Mouse (Mus musculus): Measurements from ENCODE around the gene Ptpn14. TPM values are rescaled to one million over a fixed set of nuclear protein-coding genes. Genes with fewer than 3 reads are reported as not detected.

Gene Ptpn14
- polyA plus RNA-seq, 1 experiment = 0.50 TPM

GRCm38 (mm10) chr1:189761581-189762021, 33.5 kb downstream of the Ptpn14 start:
- H3K4me3 ChIP-seq (ENCODE audit: insufficient read depth, low read length) = no peak overlapping the region
- no peak overlapping the region for H3K27ac ChIP-seq (ENCODE audit: insufficient read depth, low read depth, low read length)
- no peaks in the 10 kb centered on the region for H3K4me1 ChIP-seq (ENCODE audit: control insufficient read depth, insufficient read depth, low read length)
- no peak for TF ChIP-seq POLR2A (IDR thresholded peaks at IDR 0.05; ENCODE audit: borderline replicate concordance, low read depth, low read length)
- TF ChIP-seq CTCF (IDR thresholded peaks at IDR 0.05; ENCODE audit: low read depth, low read length) = no peak

GRCm38 (mm10) chr1:189764258-189764657, 36.2 kb downstream of the Ptpn14 start:
- TF ChIP-seq POLR2A (IDR thresholded peaks at IDR 0.05; ENCODE audit: borderline replicate concordance, low read depth, low read length) = no peak
- TF ChIP-seq CTCF (IDR thresholded peaks at IDR 0.05; ENCODE audit: low read depth, low read length) = no peak

GRCm38 (mm10) chr1:189767164-189767563, 39.1 kb downstream of the Ptpn14 start:
- no peak for TF ChIP-seq CTCF (IDR thresholded peaks at IDR 0.05; ENCODE audit: low read depth, low read length)
- TF ChIP-seq POLR2A (IDR thresholded peaks at IDR 0.05; ENCODE audit: borderline replicate concordance, low read depth, low read length) = no peak
- Histone ChIP-seq H3K27ac (ENCODE audit: insufficient read depth, low read depth, low read length) (no peak overlapping the region), H3K4me1 (ENCODE audit: control insufficient read depth, insufficient read depth, low read length) (no peaks in the 10 kb centered on the region), H3K4me3 (ENCODE audit: insufficient read depth, low read length) (no peak overlapping the region)

More at GRCm38 (mm10) chr1:189764258-189764657, 36.2 kb downstream of the Ptpn14 start:
- Histone ChIP-seq H3K4me1 (ENCODE audit: control insufficient read depth, insufficient read depth, low read length) (no peaks in the 10 kb centered on the region), H3K27ac (ENCODE audit: insufficient read depth, low read depth, low read length) (no peak overlapping the region), H3K4me3 (ENCODE audit: insufficient read depth, low read length) (no peak overlapping the region)

DNA sequence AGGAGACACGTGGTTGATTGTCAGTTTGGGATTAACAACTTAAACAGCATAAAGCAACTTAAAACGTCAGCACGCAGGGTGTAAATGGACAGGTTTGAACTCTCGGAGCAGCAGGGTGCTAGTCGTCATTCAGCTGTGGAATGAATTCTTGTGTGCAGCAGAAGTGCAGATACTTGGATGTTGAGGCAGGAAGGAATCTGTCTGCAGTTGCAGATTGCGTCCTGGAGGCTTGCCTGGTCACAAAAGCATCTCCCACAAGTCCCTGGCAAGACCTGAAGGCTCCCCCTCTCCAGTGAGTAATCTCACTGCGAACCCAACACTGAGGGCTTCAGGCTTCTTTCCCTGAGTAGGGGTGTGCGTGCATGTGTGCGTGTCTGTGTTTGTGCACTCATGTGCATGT, 39.8 kb downstream of the Ptpn14 start:
- TF ChIP-seq CTCF (IDR thresholded peaks at IDR 0.05; ENCODE audit: low read depth, low read length) (no peak), POLR2A (IDR thresholded peaks at IDR 0.05; ENCODE audit: borderline replicate concordance, low read depth, low read length) (no peak)
- no peaks in the 10 kb centered on the region for H3K4me1 ChIP-seq (ENCODE audit: control insufficient read depth, insufficient read depth, low read length)
- no peak overlapping the region for H3K27ac ChIP-seq (ENCODE audit: insufficient read depth, low read depth, low read length)
- H3K4me3 ChIP-seq (ENCODE audit: insufficient read depth, low read length) = no peak overlapping the region

- Histone ChIP-seq H3K4me3 (ENCODE audit: insufficient read depth, low read length) (no peak overlapping the region), H3K27ac (ENCODE audit: insufficient read depth, low read depth, low read length) (no peak overlapping the region), H3K4me1 (ENCODE audit: control insufficient read depth, insufficient read depth, low read length) (no peaks in the 10 kb centered on the region)
- TF ChIP-seq CTCF (IDR thresholded peaks at IDR 0.05; ENCODE audit: low read depth, low read length) (no peak), POLR2A (IDR thresholded peaks at IDR 0.05; ENCODE audit: borderline replicate concordance, low read depth, low read length) (no peak)
These were observed 42.4 kb downstream of the Ptpn14 start for GRCm38 (mm10) chr1:189770516-189770915.

- TF ChIP-seq POLR2A (IDR thresholded peaks at IDR 0.05; ENCODE audit: borderline replicate concordance, low read depth, low read length) = no peak
- TF ChIP-seq CTCF (IDR thresholded peaks at IDR 0.05; ENCODE audit: low read depth, low read length) = no peak
- Histone ChIP-seq H3K27ac (ENCODE audit: insufficient read depth, low read depth, low read length) (no peak overlapping the region), H3K4me3 (ENCODE audit: insufficient read depth, low read length) (no peak overlapping the region), H3K4me1 (ENCODE audit: control insufficient read depth, insufficient read depth, low read length) (no peaks in the 10 kb centered on the region)
These were observed 44.6 kb downstream of the Ptpn14 start for GRCm38 (mm10) chr1:189772707-189773106.

DNA sequence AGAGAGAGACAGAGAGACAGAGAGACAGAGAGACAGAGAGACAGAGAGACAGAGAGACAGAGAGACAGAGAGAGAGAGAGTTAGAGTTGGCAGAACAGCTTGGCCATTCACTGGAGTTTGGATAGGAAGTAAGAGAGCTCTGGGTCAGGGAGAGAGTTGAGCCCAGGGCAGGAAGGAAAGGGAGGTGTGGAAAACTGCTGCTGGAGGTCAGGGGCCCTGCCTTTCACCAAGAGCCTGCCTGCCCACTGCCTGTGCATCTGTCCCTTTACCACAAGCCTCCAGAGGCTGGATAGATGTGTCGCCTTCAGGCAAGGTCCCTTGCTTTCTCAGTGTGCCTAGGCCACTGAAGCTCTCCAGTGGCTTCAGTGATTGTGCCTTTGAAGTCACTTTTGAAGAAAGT, 46.7 kb downstream of the Ptpn14 start:
- no peak for TF ChIP-seq POLR2A (IDR thresholded peaks at IDR 0.05; ENCODE audit: borderline replicate concordance, low read depth, low read length)
- TF ChIP-seq CTCF (IDR thresholded peaks at IDR 0.05; ENCODE audit: low read depth, low read length) = no peak
- H3K27ac ChIP-seq (ENCODE audit: insufficient read depth, low read depth, low read length) = no peak overlapping the region
- no peaks in the 10 kb centered on the region for H3K4me1 ChIP-seq (ENCODE audit: control insufficient read depth, insufficient read depth, low read length)
- no peak overlapping the region for H3K4me3 ChIP-seq (ENCODE audit: insufficient read depth, low read length)

DNA sequence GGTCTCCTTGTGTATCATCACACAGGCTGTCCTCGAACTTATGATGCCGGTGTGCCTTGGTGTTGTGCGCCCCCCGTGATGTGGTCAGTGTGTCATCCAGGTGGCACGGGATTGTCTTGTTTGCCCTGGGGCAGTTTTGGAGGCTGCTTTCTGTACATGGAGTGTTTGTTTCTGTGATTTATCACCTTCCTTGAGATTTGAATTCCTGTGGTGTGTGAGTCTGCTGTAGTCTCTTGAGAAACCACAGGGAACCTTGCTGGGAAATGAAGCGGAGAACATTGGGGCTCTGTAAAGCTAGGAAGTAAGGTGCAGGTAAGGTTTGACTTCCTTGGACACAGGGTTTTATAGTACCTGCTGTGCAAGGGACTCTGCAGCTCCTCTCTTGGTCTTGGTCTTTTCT, 49.1 kb downstream of the Ptpn14 start:
- H3K4me3 ChIP-seq (ENCODE audit: insufficient read depth, low read length) = no peak overlapping the region
- no peak for TF ChIP-seq CTCF (IDR thresholded peaks at IDR 0.05; ENCODE audit: low read depth, low read length)
- no peak for TF ChIP-seq POLR2A (IDR thresholded peaks at IDR 0.05; ENCODE audit: borderline replicate concordance, low read depth, low read length)
- H3K4me1 ChIP-seq (ENCODE audit: control insufficient read depth, insufficient read depth, low read length) = no peaks in the 10 kb centered on the region
- no peak overlapping the region for H3K27ac ChIP-seq (ENCODE audit: insufficient read depth, low read depth, low read length)

DNA sequence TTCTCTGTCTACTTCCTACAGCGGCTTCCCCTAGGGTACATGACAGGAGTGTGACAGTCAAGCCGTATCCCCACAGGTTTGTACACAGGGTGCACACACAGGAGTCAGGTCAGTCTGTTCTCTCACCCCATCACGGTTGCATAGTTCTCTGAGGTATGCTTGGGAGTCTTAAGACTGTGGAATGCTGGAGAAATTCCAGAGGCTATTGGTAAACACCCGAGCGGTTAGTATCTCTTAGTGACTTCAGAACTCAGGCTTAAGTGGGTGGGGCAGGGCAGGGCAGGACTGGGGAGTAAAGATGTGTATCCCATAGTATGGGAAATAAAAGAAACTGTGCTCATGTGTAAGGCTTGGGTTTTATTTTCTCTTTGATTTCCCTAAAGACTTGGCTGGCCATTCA, 50.3 kb downstream of the Ptpn14 start:
- H3K4me3 ChIP-seq (ENCODE audit: insufficient read depth, low read length) = no peak overlapping the region
- H3K4me1 ChIP-seq (ENCODE audit: control insufficient read depth, insufficient read depth, low read length) = no peaks in the 10 kb centered on the region
- TF ChIP-seq CTCF (IDR thresholded peaks at IDR 0.05; ENCODE audit: low read depth, low read length) = no peak
- no peak overlapping the region for H3K27ac ChIP-seq (ENCODE audit: insufficient read depth, low read depth, low read length)

- Histone ChIP-seq H3K4me3 (ENCODE audit: insufficient read depth, low read length) (no peak overlapping the region), H3K4me1 (ENCODE audit: control insufficient read depth, insufficient read depth, low read length) (no peaks in the 10 kb centered on the region), H3K27ac (ENCODE audit: insufficient read depth, low read depth, low read length) (no peak overlapping the region)
- TF ChIP-seq POLR2A (IDR thresholded peaks at IDR 0.05; ENCODE audit: borderline replicate concordance, low read depth, low read length) (no peak), CTCF (IDR thresholded peaks at IDR 0.05; ENCODE audit: low read depth, low read length) (no peak)
These were observed 51.2 kb downstream of the Ptpn14 start for GRCm38 (mm10) chr1:189779226-189779625.

Measured in bone marrow macrophage, adult 2 months (primary cell).